Mouse (Mus musculus): ENCODE data around the gene Wdr54. TPM values are rescaled to one million over a fixed set of nuclear protein-coding genes. Genes with fewer than 3 reads are reported as not detected.

Wdr54 gene
- polyA plus RNA-seq, 1 experiment from 2014 or later, result 12.0 TPM

DNA sequence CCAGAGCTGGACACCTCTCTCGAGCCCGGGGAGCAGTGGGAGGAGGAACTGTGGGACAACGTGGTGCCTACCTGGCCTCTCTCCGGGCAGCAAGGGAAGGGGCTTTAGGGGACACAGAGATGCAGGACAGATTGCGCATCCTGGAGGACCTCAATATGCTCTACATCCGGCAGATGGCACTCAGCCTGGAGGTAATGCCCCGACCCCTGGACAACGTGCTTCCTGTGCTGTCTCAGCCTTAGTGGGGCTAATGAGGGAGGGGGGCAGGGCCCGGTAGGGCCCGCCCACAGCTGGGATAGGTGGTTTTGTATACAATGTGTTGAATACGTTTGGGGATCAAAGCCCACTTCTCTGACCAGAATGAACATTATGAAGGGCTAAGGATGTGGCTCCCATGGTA lies 18.1 kb downstream of the Wdr54 start:
- H3K4me1 ChIP-seq, result peaks cover 68% of the 10 kb centered on the region
- H3K27me3 ChIP-seq, result no peaks in the 10 kb centered on the region
- ATAC-seq (ENCODE audit: insufficient number of reproducible peaks, low FRiP score, low TSS enrichment, low read depth), result peak; percentile 49
- H3K27ac ChIP-seq (replicated peaks), result peak overlapping the region; percentile 100
- peak overlapping the region; percentile 62 for H3K9ac ChIP-seq
- H3K4me2 ChIP-seq (replicated peaks), result peak overlapping the region; percentile 72
- peak overlapping the region; percentile 52 for H3K4me3 ChIP-seq (replicated peaks)
- H3K36me3 ChIP-seq, result no peaks in the 10 kb centered on the region
- WGBS, result 1% methylated on average over 11 of the region's 11 CpGs
- no peaks in the 10 kb centered on the region for H3K9me3 ChIP-seq (replicated peaks)

DNA sequence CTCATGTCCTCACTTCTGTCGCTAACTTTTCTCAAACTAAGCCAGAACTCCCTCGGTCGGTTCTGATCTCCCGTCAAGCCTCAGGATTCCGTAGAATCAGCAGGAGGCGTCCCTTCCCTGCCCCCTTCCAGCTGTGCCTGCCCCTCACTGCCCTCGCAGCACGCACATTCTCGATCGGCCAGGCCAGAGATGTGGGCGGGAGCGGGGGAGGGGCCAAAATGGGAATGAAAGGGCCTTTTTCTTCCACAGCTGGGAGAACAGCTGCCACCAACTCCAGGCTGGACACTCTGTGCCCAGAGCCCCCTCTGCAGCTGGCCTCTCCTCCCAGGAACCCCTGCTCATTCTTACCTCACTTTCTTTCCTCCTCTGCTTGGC lies 18.6 kb downstream of the Wdr54 start:
- peak overlapping the region; percentile 62 for H3K9ac ChIP-seq
- peak overlapping the region; percentile 72 for H3K4me2 ChIP-seq (replicated peaks)
- H3K27ac ChIP-seq (replicated peaks), result peak overlapping the region; percentile 100
- H3K4me1 ChIP-seq, result peaks cover 63% of the 10 kb centered on the region
- no peaks in the 10 kb centered on the region for H3K9me3 ChIP-seq (replicated peaks)
- H3K36me3 ChIP-seq, result no peaks in the 10 kb centered on the region
- WGBS, result under 1% methylated on average over 12 of the region's 12 CpGs
- peak overlapping the region; percentile 52 for H3K4me3 ChIP-seq (replicated peaks)
- H3K27me3 ChIP-seq, result no peaks in the 10 kb centered on the region
- ATAC-seq (ENCODE audit: insufficient number of reproducible peaks, low FRiP score, low TSS enrichment, low read depth), result peak; percentile 88

DNA sequence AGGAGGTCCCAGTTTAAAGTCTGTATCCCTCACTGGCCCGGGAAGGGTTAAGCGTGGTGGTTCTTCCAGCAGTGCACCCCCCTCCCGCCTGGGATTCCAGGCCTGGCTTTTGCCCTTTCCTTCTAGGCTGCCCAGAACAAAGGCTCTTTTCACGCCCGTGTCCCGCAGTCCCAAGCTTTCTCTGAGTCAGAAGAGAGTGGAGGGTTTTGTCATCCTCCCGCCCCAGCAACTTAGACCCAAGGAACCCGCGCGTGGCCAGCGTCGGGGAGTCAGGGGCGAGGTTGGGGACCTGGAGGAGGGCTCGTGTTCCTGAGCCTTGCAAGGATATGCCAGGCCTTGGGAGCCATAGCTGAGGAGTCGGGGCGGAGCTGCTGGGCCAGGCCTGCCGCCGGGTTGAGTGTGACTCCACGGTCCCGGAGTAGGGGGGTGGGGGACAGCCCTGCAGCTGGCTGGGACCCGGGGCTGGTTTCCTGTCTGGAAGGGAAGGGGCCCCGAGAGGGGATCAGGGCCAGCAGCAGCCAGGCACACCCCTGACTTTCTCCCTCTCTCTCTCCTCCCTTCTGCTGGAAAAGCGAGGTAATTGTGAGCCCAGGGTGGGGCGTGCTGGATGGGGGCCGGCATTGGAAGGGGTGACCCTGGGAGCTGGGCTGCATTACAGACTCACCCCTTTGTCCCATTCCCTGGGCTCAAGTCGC lies 19.2 kb downstream of the Wdr54 start:
- under 1% methylated on average over 26 of the region's 26 CpGs for WGBS
- Histone ChIP-seq H3K36me3 (no peaks in the 10 kb centered on the region), H3K27me3 (no peaks in the 10 kb centered on the region), H3K9ac (peak overlapping the region; percentile 62), H3K4me1 (peaks cover 58% of the 10 kb centered on the region), H3K9me3 (replicated peaks) (no peaks in the 10 kb centered on the region), H3K4me2 (replicated peaks) (peak overlapping the region; percentile 72), H3K4me3 (replicated peaks) (peak overlapping the region; percentile 52), H3K27ac (replicated peaks) (peak overlapping the region; percentile 100)
- ATAC-seq (ENCODE audit: insufficient number of reproducible peaks, low FRiP score, low TSS enrichment, low read depth), result peak; percentile 85

DNA sequence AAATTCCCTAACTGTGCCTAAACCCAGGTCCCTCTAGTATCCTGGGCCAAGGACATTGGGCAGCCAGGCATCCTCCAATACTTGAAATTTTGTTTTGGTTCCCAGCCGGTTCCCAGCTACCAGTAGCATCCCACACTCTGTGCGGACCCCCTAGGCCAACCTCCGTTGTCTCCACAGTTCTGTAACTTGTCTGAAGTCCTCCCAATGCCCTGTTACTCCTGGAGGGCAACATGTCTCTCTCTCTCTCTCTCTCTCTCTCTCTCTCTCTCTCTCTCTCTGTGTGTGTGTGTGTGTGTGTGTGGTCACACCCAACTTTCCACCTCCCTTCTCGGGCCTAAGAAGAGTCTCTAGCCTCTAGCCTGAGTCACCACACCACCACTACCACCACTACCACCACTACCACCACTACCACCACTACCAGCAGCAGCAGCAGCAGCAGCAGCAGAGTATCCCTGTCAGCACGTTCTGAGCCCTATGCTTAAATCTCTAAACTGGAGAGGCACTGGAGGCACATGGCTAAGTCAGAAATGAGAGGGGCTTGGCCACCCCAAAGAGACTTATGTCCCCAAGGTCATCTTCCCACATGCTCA lies 19.8 kb downstream of the Wdr54 start:
- Histone ChIP-seq H3K27ac (replicated peaks) (peak overlapping the region; percentile 100), H3K9me3 (replicated peaks) (no peaks in the 10 kb centered on the region), H3K4me3 (replicated peaks) (peak overlapping the region; percentile 52), H3K36me3 (no peaks in the 10 kb centered on the region), H3K4me1 (peaks cover 51% of the 10 kb centered on the region), H3K4me2 (replicated peaks) (peak overlapping the region; percentile 72), H3K27me3 (no peaks in the 10 kb centered on the region), H3K9ac (peak overlapping the region; percentile 62)
- no peak for ATAC-seq (ENCODE audit: insufficient number of reproducible peaks, low FRiP score, low TSS enrichment, low read depth)
- WGBS, result 10% methylated on average over 5 of the region's 5 CpGs

DNA sequence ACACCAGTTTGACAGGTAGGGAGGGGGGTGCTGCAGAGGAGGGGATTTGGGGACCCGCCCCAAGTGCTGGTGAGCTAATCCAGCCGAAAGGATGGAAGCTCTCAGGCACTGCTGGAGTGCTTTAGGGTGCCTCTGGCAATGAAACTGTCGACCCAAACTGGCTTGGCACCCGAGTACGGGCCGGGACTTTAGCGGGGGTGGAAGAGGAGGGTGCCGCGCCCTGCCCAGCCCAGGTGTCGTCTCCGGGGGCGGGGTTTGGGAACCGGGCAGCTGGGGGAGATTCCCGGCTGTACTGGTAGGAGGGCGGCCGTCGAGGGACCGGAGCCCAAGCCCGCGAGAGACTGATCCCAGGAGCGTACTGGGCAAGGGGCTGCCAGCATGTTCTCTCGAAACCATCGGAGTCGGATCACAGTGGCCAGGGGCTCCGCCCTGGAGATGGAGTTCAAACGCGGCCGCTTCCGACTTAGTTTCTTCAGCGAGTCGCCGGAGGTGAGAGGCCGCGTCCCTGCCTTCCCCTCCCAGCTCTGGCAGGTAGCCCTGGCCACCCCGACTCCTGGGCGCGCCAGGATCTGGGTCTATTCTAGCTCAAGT lies 20.5 kb downstream of the Wdr54 start:
- 6% methylated on average over 37 of the region's 37 CpGs for WGBS

DNA sequence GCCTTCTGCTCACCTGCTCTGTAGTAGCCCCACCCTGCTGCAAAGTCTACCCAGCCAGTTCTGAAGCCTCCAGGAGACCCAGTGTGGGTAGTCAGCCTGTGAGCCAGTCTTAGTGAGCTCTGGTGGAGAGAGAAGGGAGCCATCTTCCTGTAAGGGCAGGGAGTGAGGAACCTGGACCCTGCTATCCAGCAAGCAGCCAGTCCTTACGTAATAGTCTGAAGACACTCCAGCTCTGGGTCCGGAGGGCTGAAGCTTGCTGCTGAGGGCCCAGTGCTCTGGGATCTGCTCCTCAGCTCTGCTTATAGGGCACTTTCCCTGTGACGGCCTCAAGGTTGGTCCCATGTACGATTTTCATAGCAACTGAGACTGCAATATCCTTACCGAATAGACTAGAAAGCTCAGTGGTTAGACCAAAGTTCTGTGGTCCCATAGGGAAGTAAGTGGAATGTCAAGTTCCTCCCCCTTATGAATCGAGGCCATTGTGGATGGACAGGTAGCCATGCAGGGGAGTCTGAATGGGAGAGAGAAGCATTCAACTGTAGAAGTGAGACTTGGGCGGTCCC lies 21.2 kb downstream of the Wdr54 start, which contains the start of gene Rtkn:
Gene Rtkn, plus strand, starts transcription at position 513 of the 563 bp plus-strand sequence.
- peaks cover 46% of the 10 kb centered on the region for H3K4me1 ChIP-seq
- H3K9me3 ChIP-seq (replicated peaks), result no peaks in the 10 kb centered on the region
- no peaks in the 10 kb centered on the region for H3K27me3 ChIP-seq
- peak within 1 kb of the TSS; percentile 62 for H3K9ac ChIP-seq
- no peak for ATAC-seq (ENCODE audit: insufficient number of reproducible peaks, low FRiP score, low TSS enrichment, low read depth)
- H3K4me3 ChIP-seq (replicated peaks), result peak within 1 kb of the TSS; percentile 52
- peak within 1 kb of the TSS; percentile 72 for H3K4me2 ChIP-seq (replicated peaks)
- no peaks in the 10 kb centered on the region for H3K36me3 ChIP-seq
- 54% methylated on average over 7 of the region's 7 CpGs for WGBS
- H3K27ac ChIP-seq (replicated peaks), result peak within 1 kb of the TSS; percentile 100

More for the DNA sequence above, 20.5 kb downstream of the Wdr54 start:
- peak overlapping the region; percentile 52 for H3K4me3 ChIP-seq (replicated peaks)
- no peaks in the 10 kb centered on the region for H3K36me3 ChIP-seq
- H3K9me3 ChIP-seq (replicated peaks), result no peaks in the 10 kb centered on the region
- H3K27ac ChIP-seq (replicated peaks), result peak overlapping the region; percentile 100
- H3K4me1 ChIP-seq, result peaks cover 48% of the 10 kb centered on the region
- no peaks in the 10 kb centered on the region for H3K27me3 ChIP-seq
- H3K9ac ChIP-seq, result peak overlapping the region; percentile 62
- H3K4me2 ChIP-seq (replicated peaks), result peak overlapping the region; percentile 72
- no peak for ATAC-seq (ENCODE audit: insufficient number of reproducible peaks, low FRiP score, low TSS enrichment, low read depth)

DNA sequence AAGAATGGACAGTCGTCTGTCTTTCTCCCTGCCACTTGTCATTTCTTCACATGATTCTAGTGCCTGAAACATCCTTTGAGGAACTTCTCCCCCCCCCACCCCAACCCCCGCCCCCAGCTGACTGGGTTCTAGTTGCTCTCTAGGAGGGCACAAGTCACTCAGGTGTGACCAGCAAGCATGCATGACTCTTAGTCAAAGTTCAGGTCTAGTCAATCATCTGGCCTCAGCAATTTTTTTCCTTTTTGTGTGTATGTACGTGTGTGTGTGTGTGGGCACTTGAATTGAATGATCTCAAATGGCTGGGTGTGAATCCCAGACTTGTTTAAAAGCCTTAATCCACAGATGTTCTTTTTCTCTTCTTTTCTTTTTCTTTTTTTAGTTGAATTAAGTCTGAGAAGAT lies 22.0 kb downstream of the Wdr54 start:
- no peak for ATAC-seq (ENCODE audit: insufficient number of reproducible peaks, low FRiP score, low TSS enrichment, low read depth)
- H3K36me3 ChIP-seq, result no peaks in the 10 kb centered on the region
- H3K27ac ChIP-seq (replicated peaks), result no peak overlapping the region
- H3K4me2 ChIP-seq (replicated peaks), result no peak overlapping the region
- no peak overlapping the region for H3K4me3 ChIP-seq (replicated peaks)
- no peaks in the 10 kb centered on the region for H3K27me3 ChIP-seq
- H3K4me1 ChIP-seq, result peaks cover 38% of the 10 kb centered on the region
- 68% methylated on average over 3 of the region's 3 CpGs for WGBS
- no peak overlapping the region for H3K9ac ChIP-seq
- no peaks in the 10 kb centered on the region for H3K9me3 ChIP-seq (replicated peaks)

DNA sequence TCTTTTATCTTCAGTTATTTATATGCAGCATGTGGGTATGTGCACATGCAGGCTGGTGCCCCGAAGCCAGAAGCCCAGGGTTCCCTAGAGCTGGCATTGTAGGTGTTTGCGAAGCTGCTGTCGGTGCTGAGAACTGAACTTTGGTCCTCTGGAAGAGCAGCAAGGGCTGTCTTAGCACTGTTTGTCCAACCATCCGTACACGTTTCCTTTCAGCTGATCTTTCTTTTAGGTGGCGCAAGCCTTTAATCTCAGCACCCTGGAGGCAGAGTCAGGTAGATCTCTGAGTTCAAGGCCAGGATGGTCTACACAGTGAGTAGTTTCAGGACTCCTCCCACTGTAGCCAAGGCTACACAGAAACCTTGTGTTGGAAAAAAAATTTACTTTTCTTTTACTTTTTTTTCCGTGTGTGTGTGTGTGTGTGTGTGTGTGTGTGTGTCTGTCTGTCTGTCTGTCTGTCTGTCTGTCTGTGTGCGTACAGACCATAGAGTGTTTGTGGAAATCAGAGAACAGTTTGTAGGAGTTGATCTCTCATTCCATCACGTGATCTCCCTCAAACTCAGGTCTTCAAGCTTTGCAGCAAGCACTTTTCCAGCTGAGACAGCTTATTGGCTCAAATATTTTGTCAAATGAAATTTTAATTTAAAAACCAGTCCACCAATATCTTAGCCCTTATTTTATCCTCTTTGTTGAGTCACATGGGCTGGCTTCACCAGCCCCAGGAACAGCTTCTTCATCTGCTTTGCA lies 23.8 kb downstream of the Wdr54 start:
- no peak for ATAC-seq (ENCODE audit: insufficient number of reproducible peaks, low FRiP score, low TSS enrichment, low read depth)
- H3K27ac ChIP-seq (replicated peaks), result no peak overlapping the region

DNA sequence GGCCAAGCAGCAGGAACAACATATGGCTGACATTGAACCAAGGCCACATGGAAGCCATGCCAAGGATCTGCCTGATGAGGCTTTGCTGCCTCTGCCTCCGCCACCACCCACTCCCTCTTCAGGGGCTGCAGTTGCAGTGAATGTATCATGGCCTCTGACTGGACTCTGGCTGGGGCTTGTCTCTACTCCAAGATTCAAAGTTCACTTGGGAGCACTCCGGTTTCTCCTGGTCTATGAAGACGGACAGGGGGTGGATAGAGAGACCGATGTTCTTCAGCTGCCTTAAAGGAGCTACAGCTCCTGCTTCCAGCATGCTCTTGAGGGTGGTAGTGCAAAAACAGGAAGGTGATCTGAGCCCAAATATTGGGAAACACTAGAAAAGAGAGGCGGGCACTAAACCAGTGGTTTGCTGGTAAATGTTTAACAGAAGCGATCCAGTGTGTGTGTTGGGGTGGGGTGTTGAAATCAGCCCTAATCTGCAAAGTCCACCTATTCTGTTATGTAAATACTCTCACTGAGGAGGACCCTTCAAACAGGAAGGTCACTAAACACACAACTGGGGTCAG lies 24.6 kb downstream of the Wdr54 start:
- no peak overlapping the region for H3K4me3 ChIP-seq (replicated peaks)
- no peak overlapping the region for H3K9ac ChIP-seq
- H3K4me1 ChIP-seq, result peaks cover 18% of the 10 kb centered on the region
- ATAC-seq (ENCODE audit: insufficient number of reproducible peaks, low FRiP score, low TSS enrichment, low read depth), result no peak
- no peak overlapping the region for H3K27ac ChIP-seq (replicated peaks)
- no peaks in the 10 kb centered on the region for H3K27me3 ChIP-seq
- no peak overlapping the region for H3K4me2 ChIP-seq (replicated peaks)
- WGBS, result 75% methylated on average over 6 of the region's 6 CpGs
- H3K36me3 ChIP-seq, result no peaks in the 10 kb centered on the region
- H3K9me3 ChIP-seq (replicated peaks), result no peaks in the 10 kb centered on the region

More for the DNA sequence above, 23.8 kb downstream of the Wdr54 start:
- WGBS, result 84% methylated on average over 9 of the region's 9 CpGs
- no peaks in the 10 kb centered on the region for H3K36me3 ChIP-seq
- peaks cover 22% of the 10 kb centered on the region for H3K4me1 ChIP-seq
- H3K27me3 ChIP-seq, result no peaks in the 10 kb centered on the region
- no peak overlapping the region for H3K4me3 ChIP-seq (replicated peaks)
- H3K4me2 ChIP-seq (replicated peaks), result no peak overlapping the region
- no peaks in the 10 kb centered on the region for H3K9me3 ChIP-seq (replicated peaks)
- H3K9ac ChIP-seq, result no peak overlapping the region

DNA sequence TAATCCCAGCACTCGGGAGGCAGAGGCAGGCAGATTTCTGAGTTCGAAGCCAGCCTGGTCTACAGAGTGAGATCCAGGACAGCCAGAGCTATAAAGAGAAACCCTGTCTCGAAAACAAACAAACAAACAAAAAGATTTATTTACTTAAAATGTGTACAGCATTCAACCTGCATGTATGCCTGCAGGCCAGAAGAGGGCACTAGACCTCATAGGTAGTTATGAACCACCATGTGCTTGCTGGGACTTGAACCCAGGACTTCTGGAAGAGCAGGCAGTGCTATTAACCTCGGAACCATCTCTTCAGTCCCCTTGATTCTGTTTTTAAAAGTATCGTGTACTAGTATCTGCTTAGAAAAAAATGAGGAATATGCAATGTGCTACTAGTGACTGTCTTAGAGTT lies 28.8 kb downstream of the Wdr54 start:
- ATAC-seq (ENCODE audit: insufficient number of reproducible peaks, low FRiP score, low TSS enrichment, low read depth), result no peak
- no peaks in the 10 kb centered on the region for H3K9me3 ChIP-seq (replicated peaks)
- no peak overlapping the region for H3K9ac ChIP-seq
- H3K27me3 ChIP-seq, result no peaks in the 10 kb centered on the region
- 95% methylated on average over 5 of the region's 5 CpGs for WGBS
- H3K36me3 ChIP-seq, result no peaks in the 10 kb centered on the region
- H3K4me2 ChIP-seq (replicated peaks), result no peak overlapping the region
- no peak overlapping the region for H3K27ac ChIP-seq (replicated peaks)
- no peak overlapping the region for H3K4me3 ChIP-seq (replicated peaks)
- peaks cover 18% of the 10 kb centered on the region for H3K4me1 ChIP-seq

Measured in embryonic facial prominence, embryonic 15.5 days (tissue).